Mouse (Mus musculus): ENCODE data around the gene Pts. TPM values are rescaled to one million over a fixed set of nuclear protein-coding genes. Genes with fewer than 3 reads are reported as not detected.

Pts gene
- polyA plus RNA-seq, 2 experiments = 64.2 to 64.3 TPM

DNA sequence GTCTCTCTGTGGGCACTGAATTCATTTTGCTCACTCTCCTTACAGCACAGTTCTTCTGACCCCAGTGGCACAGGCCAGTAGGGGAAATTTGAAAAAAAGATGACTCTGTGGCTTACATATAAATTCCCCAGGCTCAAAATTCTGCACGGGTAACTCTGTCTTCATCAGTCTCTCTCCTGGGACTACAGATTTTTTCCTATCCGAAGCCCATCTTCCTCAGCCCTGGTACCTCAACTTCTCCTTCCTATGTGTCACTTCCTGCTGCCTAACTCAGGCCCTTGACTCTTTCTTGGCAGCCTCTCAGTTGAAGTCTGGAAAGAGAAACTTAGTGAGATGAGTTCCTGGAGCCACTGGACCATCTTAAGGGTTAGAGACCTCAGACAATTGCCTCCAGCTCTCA lies 25.0 kb upstream of the Pts start:
- 75% methylated on average over 2 of the region's 2 CpGs for WGBS
- H3K9ac ChIP-seq (ENCODE audit: low read depth, low read length, severe bottlenecking) = no peak overlapping the region
- DNase-seq (ENCODE audit: low spot score) (no peak), ATAC-seq (ENCODE audit: low FRiP score, low read depth) (no peak)
- no peaks in the 10 kb centered on the region for H3K36me3 ChIP-seq (ENCODE audit: control insufficient read depth, insufficient read depth, low read length)
- H3K27me3 ChIP-seq (ENCODE audit: control insufficient read depth, insufficient read depth, low read length) = no peaks in the 10 kb centered on the region
- no peak overlapping the region for H3K4me3 ChIP-seq (replicated peaks; ENCODE audit: low read length)
- no peaks in the 10 kb centered on the region for H3K9me3 ChIP-seq (ENCODE audit: control insufficient read depth, low read length)
- H3K4me2 ChIP-seq (replicated peaks; ENCODE audit: low read depth, low read length, severe bottlenecking) = no peak overlapping the region
- no peaks in the 10 kb centered on the region for H3K4me1 ChIP-seq (ENCODE audit: control insufficient read depth, insufficient read depth, low read length)
- no peak overlapping the region for H3K27ac ChIP-seq (replicated peaks; ENCODE audit: low read depth, low read length)
- no peak for TF ChIP-seq POLR2A (IDR thresholded peaks at IDR 0.05; ENCODE audit: borderline replicate concordance, extremely low read depth, insufficient read depth, insufficient read length)

- no peak for TF ChIP-seq POLR2A (IDR thresholded peaks at IDR 0.05; ENCODE audit: borderline replicate concordance, extremely low read depth, insufficient read depth, insufficient read length)
- 66% methylated on average over 5 of the region's 5 CpGs for WGBS
- no peaks in the 10 kb centered on the region for H3K9me3 ChIP-seq (ENCODE audit: control insufficient read depth, low read length)
- no peaks in the 10 kb centered on the region for H3K4me1 ChIP-seq (ENCODE audit: control insufficient read depth, insufficient read depth, low read length)
- DNase-seq (ENCODE audit: low spot score) = no peak
- ATAC-seq (ENCODE audit: low FRiP score, low read depth) = no peak
- H3K27ac ChIP-seq (replicated peaks; ENCODE audit: low read depth, low read length) = no peak overlapping the region
- no peaks in the 10 kb centered on the region for H3K27me3 ChIP-seq (ENCODE audit: control insufficient read depth, insufficient read depth, low read length)
- H3K9ac ChIP-seq (ENCODE audit: low read depth, low read length, severe bottlenecking) = no peak overlapping the region
- H3K4me3 ChIP-seq (replicated peaks; ENCODE audit: low read length) = no peak overlapping the region
- H3K4me2 ChIP-seq (replicated peaks; ENCODE audit: low read depth, low read length, severe bottlenecking) = no peak overlapping the region
- no peaks in the 10 kb centered on the region for H3K36me3 ChIP-seq (ENCODE audit: control insufficient read depth, insufficient read depth, low read length)
Observed at GRCm38 (mm10) chr9:50552206-50552605, 23.7 kb upstream of the Pts start.

DNA sequence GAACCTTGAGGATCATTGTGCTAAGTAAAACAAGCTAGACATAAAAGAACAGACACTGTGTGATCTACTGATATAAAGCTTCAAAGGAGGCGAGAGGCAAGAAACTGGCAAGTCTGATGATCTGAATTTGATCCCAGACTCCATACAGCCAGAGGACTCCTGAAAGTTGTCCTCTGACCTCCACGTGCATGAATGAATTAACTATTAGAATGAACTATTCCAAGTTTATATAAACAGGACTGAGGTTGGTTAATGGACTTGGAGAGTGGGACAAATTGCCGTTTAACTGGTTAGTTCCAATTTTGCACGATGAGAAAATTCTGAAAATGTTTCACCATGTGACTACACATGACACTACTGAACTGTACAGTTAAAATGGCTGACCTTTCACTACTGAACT lies 20.4 kb upstream of the Pts start:
- H3K9ac ChIP-seq (ENCODE audit: low read depth, low read length, severe bottlenecking) = no peak overlapping the region
- no peak overlapping the region for H3K4me2 ChIP-seq (replicated peaks; ENCODE audit: low read depth, low read length, severe bottlenecking)
- no peaks in the 10 kb centered on the region for H3K27me3 ChIP-seq (ENCODE audit: control insufficient read depth, insufficient read depth, low read length)
- H3K27ac ChIP-seq (replicated peaks; ENCODE audit: low read depth, low read length) = no peak overlapping the region
- no peaks in the 10 kb centered on the region for H3K4me1 ChIP-seq (ENCODE audit: control insufficient read depth, insufficient read depth, low read length)
- WGBS = 77% methylated on average over 4 of the region's 4 CpGs
- no peak for ATAC-seq (ENCODE audit: low FRiP score, low read depth)
- no peaks in the 10 kb centered on the region for H3K9me3 ChIP-seq (ENCODE audit: control insufficient read depth, low read length)
- no peaks in the 10 kb centered on the region for H3K36me3 ChIP-seq (ENCODE audit: control insufficient read depth, insufficient read depth, low read length)
- no peak for DNase-seq (ENCODE audit: low spot score)
- TF ChIP-seq POLR2A (IDR thresholded peaks at IDR 0.05; ENCODE audit: borderline replicate concordance, extremely low read depth, insufficient read depth, insufficient read length) = no peak
- H3K4me3 ChIP-seq (replicated peaks; ENCODE audit: low read length) = no peak overlapping the region

GRCm38 (mm10) chr9:50547859-50548478 lies 19.4 kb upstream of the Pts start:
- Histone ChIP-seq H3K27me3 (ENCODE audit: control insufficient read depth, insufficient read depth, low read length) (no peaks in the 10 kb centered on the region), H3K4me3 (replicated peaks; ENCODE audit: low read length) (no peak overlapping the region), H3K27ac (replicated peaks; ENCODE audit: low read depth, low read length) (no peak overlapping the region), H3K4me1 (ENCODE audit: control insufficient read depth, insufficient read depth, low read length) (no peaks in the 10 kb centered on the region), H3K36me3 (ENCODE audit: control insufficient read depth, insufficient read depth, low read length) (no peaks in the 10 kb centered on the region), H3K4me2 (replicated peaks; ENCODE audit: low read depth, low read length, severe bottlenecking) (no peak overlapping the region), H3K9me3 (ENCODE audit: control insufficient read depth, low read length) (no peaks in the 10 kb centered on the region), H3K9ac (ENCODE audit: low read depth, low read length, severe bottlenecking) (no peak overlapping the region)
- no peak for ATAC-seq (ENCODE audit: low FRiP score, low read depth)
- no peak for DNase-seq (ENCODE audit: low spot score)
- WGBS = 25% methylated on average over 5 of the region's 5 CpGs
- no peak for TF ChIP-seq POLR2A (IDR thresholded peaks at IDR 0.05; ENCODE audit: borderline replicate concordance, extremely low read depth, insufficient read depth, insufficient read length)

DNA sequence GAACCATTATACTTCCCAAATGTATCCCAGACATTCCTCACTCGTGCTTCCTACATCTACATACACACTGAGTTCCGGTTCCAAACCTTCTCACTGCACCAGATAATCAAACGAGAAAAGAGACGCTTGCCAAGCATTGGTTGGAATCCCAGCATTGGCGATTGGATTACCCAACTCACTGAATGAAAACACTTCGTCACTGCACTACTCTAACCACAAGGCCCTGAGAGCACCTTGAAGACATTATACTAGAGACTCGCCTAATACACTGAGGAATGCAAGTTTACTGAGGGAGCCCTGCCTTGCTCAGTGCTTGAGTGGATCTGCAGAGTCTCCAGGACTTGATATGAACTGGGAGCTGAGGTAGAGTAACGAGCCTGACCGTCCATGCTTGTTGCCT lies 13.9 kb upstream of the Pts start:
- Histone ChIP-seq H3K4me3 (replicated peaks; ENCODE audit: low read length) (no peak overlapping the region), H3K27me3 (ENCODE audit: control insufficient read depth, insufficient read depth, low read length) (no peaks in the 10 kb centered on the region), H3K9me3 (ENCODE audit: control insufficient read depth, low read length) (no peaks in the 10 kb centered on the region), H3K27ac (replicated peaks; ENCODE audit: low read depth, low read length) (no peak overlapping the region), H3K4me1 (ENCODE audit: control insufficient read depth, insufficient read depth, low read length) (no peaks in the 10 kb centered on the region), H3K9ac (ENCODE audit: low read depth, low read length, severe bottlenecking) (no peak overlapping the region), H3K36me3 (ENCODE audit: control insufficient read depth, insufficient read depth, low read length) (no peaks in the 10 kb centered on the region), H3K4me2 (replicated peaks; ENCODE audit: low read depth, low read length, severe bottlenecking) (no peak overlapping the region)
- TF ChIP-seq POLR2A (IDR thresholded peaks at IDR 0.05; ENCODE audit: borderline replicate concordance, extremely low read depth, insufficient read depth, insufficient read length) = no peak
- DNase-seq (ENCODE audit: low spot score) (no peak), ATAC-seq (ENCODE audit: low FRiP score, low read depth) (no peak)
- 62% methylated on average over 9 of the region's 9 CpGs for WGBS

- no peak overlapping the region for H3K27ac ChIP-seq (replicated peaks; ENCODE audit: low read depth, low read length)
- H3K36me3 ChIP-seq (ENCODE audit: control insufficient read depth, insufficient read depth, low read length) = no peaks in the 10 kb centered on the region
- H3K4me3 ChIP-seq (replicated peaks; ENCODE audit: low read length) = no peak overlapping the region
- DNase-seq (ENCODE audit: low spot score) = no peak
- 65% methylated on average over 7 of the region's 7 CpGs for WGBS
- H3K27me3 ChIP-seq (ENCODE audit: control insufficient read depth, insufficient read depth, low read length) = no peaks in the 10 kb centered on the region
- ATAC-seq (ENCODE audit: low FRiP score, low read depth) = no peak
- no peak for TF ChIP-seq POLR2A (IDR thresholded peaks at IDR 0.05; ENCODE audit: borderline replicate concordance, extremely low read depth, insufficient read depth, insufficient read length)
- H3K4me2 ChIP-seq (replicated peaks; ENCODE audit: low read depth, low read length, severe bottlenecking) = no peak overlapping the region
- no peaks in the 10 kb centered on the region for H3K4me1 ChIP-seq (ENCODE audit: control insufficient read depth, insufficient read depth, low read length)
- H3K9ac ChIP-seq (ENCODE audit: low read depth, low read length, severe bottlenecking) = no peak overlapping the region
- no peaks in the 10 kb centered on the region for H3K9me3 ChIP-seq (ENCODE audit: control insufficient read depth, low read length)
Observed at GRCm38 (mm10) chr9:50540170-50540569, 11.6 kb upstream of the Pts start.
